Mouse (Mus musculus) forebrain, embryonic 14.5 days (tissue): Measurements from ENCODE around the gene Pnkd. TPM values are rescaled to one million over a fixed set of nuclear protein-coding genes. Genes with fewer than 3 reads are reported as not detected.

ENCODE experiments used
- ATAC-seq: fragments of 200-750 bp; cut with Nextera tagmentation; 2 replicates; pipeline ENCODE4 v1.8.0; 2017; ENCODE audit warnings: mild to moderate bottlenecking, moderate library complexity
- DNase-seq: peaks from one replicate; pipeline ENCODE4 v3.0.0-alpha.2; 2015; ENCODE audit warnings: low spot score
- H3K27ac ChIP-seq: fragments of 300-500 bp; sonication (generic); 2 replicates; pipeline ENCODE4 v1.5.1; 2014; ENCODE audit warnings: low read depth, mild to moderate bottlenecking, control low read depth, low read length, moderate library complexity
- H3K27me3 ChIP-seq: fragments of 300-500 bp; sonication (generic); replicated peaks from 2 replicates; pipeline ENCODE4 v1.6.1; 2014; ENCODE audit warnings: low read length, control low read depth, mixed read lengths; ENCODE audit not compliant: control insufficient read depth, insufficient read depth
- H3K36me3 ChIP-seq: fragments of 300-500 bp; sonication (generic); 2 replicates; pipeline ENCODE4 v1.6.1; 2014; ENCODE audit warnings: low read length, control low read depth; ENCODE audit not compliant: control insufficient read depth, insufficient read depth
- H3K4me1 ChIP-seq: fragments of 300-500 bp; sonication (generic); 2 replicates; pipeline ENCODE4 v1.6.1; 2014; ENCODE audit warnings: antibody characterized with exemption, low read length, control low read depth; ENCODE audit not compliant: control insufficient read depth, insufficient read depth
- H3K4me2 ChIP-seq: fragments of 300-500 bp; sonication (generic); 2 replicates; pipeline ENCODE4 v1.6.1; 2014; ENCODE audit warnings: mild to moderate bottlenecking, control low read depth, low read length
- H3K4me3 ChIP-seq: fragments of 300-500 bp; sonication (generic); 2 replicates; pipeline ENCODE4 v1.5.1; 2014; ENCODE audit warnings: low read depth, low read length, control low read depth
- H3K9ac ChIP-seq: fragments of 300-500 bp; sonication (generic); 2 replicates; pipeline ENCODE4 v1.6.1; 2014; ENCODE audit warnings: mild to moderate bottlenecking, low read length, control low read depth, moderate library complexity
- H3K9me3 ChIP-seq: fragments of 300-500 bp; sonication (generic); replicated peaks from 2 replicates; pipeline ENCODE4 v1.6.1; 2016; ENCODE audit warnings: low read length, control low read depth, mixed read lengths; ENCODE audit not compliant: control insufficient read depth
- WGBS: fragments of 180-500 bp; shearing (Covaris S2); extraction: QIAGEN DNeasy Blood & Tissue Kit; methylation state at CpG from one replicate; pipeline ENCODE4 v1.1.7; 2014; 5-methylcytosine and 5-hydroxymethylcytosine counted together
- polyA plus RNA-seq: library from polyadenylated mRNA; unstranded; fragments of >200 nt; fragmentation: Nextera tagmentation; extraction: Ambion mirVana; gene quantifications from 2 replicates; pipeline ENCODE4 v1.2.1, GENCODE M21; 2014

Pnkd gene
- polyA plus RNA-seq, 1 experiment from 2014 or later = 114 TPM

DNA sequence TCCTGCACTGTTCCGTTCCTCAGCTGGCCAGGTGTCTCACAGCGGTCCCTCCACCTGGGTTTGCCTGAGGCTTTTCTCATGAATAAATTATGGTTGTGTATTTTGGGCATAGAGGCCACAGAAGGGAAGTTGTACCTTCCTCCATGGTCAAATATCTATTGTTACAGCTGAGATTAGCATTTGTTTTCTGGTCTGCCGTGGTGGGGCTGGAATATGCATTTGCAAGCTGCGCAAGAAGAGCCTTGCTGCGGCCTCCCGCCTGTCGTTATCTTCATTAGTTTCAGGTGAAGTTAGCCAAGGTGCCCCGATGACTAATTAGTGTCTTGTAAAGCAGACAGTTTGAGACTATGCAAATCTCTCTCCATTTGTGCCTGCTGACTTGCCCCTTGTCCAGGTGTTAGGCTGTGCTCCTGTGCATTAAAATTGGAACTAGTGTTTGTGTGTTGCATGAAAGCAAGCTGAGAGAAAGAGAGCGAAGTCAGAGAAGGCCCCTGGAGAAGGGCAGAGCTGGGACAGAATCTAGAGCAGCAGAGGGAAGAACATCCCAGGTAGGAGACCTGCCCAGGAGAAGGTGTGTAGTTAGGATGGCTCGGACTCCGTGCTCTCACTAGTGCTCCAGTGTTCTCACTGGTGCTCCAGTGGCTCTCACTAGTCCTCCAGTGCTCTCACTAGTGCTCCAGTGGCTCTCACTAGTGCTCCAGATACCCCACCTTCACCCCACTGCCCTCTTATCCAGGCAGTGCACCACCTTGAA, 59.6 kb downstream of the Pnkd start:
- Histone ChIP-seq H3K4me1 (no peaks in the 10 kb centered on the region), H3K9ac (no peak overlapping the region), H3K27ac (no peak overlapping the region), H3K4me3 (no peak overlapping the region), H3K4me2 (no peak overlapping the region), H3K27me3 (no peaks in the 10 kb centered on the region), H3K9me3 (no peaks in the 10 kb centered on the region), H3K36me3 (no peaks in the 10 kb centered on the region)
- ATAC-seq (no peak), DNase-seq (no peak)
- 69% methylated on average over 11 of the region's 11 CpGs for WGBS

DNA sequence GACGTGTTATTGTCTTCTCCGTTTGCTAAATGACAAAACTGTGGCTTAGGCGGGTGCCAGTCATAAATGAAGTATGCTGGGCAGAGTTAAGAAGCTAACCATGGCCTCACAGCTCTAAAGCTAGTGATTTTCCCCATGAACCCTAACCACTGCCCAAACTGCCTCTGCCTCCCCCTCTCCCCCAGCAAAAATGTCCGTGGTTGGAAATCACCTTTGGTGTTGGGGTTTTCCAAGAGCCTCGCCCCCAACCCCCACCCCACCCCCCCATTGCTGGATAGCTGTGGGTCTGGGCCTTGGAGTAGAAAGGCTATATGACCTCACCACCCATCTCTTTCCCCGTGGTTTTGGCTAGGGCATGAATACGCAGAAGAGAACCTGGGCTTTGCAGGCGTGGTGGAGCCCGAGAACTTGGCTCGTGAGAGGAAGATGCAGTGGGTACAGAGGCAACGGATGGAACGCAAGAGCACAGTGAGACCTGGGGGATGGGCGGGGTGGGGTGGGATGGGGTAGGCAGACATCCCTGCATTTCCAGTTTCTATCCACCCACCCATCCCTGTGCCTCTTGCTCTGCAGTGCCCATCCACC, 66.5 kb downstream of the Pnkd start:
- H3K9ac ChIP-seq = no peak overlapping the region
- WGBS = 92% methylated on average over 13 of the region's 13 CpGs
- ATAC-seq (no peak), DNase-seq (no peak)
- H3K36me3 ChIP-seq = peaks cover 13% of the 10 kb centered on the region
- no peak overlapping the region for H3K4me3 ChIP-seq
- H3K27me3 ChIP-seq = no peaks in the 10 kb centered on the region
- H3K4me2 ChIP-seq = no peak overlapping the region
- no peak overlapping the region for H3K27ac ChIP-seq
- no peaks in the 10 kb centered on the region for H3K4me1 ChIP-seq
- no peaks in the 10 kb centered on the region for H3K9me3 ChIP-seq

DNA sequence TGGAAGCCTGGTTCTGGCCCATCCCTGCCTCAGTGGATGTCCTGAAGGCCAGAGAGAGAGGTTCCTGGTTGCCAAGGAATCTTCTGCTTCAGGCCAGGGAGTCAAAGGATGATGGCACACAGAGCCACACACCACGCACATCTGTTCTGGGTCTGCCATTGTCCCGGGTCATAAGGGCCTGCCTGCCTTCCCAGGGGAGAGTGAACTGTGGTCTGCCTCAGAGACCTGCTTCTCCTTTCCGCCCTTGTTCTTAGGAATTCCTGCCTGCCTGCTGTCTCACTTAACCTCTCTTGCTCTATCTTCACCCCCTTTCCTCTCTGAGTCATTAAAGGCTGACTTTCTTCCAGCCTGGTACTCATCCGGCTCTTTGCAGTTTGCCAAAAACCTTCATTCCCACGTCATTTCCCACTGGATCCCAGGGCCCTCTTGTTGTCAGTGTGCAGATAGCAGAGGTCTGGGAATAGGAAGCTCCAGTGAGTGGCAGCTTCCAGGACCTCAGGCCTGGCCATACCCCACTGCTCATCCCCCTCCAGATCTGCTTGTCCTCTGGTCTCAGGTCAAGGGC, 67.9 kb downstream of the Pnkd start:
- Histone ChIP-seq H3K27me3 (no peaks in the 10 kb centered on the region), H3K4me3 (no peak overlapping the region), H3K27ac (no peak overlapping the region), H3K36me3 (peaks cover 13% of the 10 kb centered on the region), H3K4me1 (no peaks in the 10 kb centered on the region), H3K9ac (no peak overlapping the region), H3K4me2 (no peak overlapping the region), H3K9me3 (no peaks in the 10 kb centered on the region)
- ATAC-seq (no peak), DNase-seq (no peak)
- 86% methylated on average over 5 of the region's 5 CpGs for WGBS

DNA sequence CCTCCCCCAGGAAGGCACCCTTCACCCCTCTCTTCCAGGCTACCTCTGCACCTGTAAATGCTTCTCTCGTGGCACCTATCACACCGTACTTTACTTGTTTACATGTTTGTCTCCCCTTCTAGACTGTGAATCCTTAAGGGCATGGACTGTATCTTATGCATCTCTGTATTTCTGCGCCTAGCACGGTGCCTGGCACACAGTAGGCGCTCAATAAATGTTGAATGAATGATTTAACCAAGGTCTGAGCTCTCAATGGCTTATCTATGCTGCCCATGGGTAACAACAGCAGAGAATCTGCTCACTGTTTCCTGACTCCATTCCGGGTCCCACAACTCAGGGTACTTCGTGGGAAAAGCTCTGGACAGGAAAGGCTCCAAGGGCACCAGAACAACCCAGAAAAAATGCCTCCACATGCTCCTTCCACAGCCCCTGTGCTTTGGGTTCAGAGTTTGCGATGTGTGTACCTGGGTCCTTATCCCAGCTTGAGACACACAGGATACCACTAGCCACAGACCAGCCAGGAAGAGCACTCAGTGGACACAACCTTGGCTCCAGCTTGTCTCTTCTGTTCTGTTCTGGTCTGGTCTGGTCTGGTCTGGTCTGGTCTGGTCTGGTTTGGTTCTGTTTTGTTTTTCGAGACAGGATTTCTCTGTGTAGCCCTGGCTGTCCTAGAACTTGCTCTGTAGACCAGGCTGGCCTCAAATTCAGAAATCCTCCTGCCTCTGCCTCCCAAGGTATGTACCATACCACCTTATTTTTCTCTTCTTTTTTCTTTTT, 68.9 kb downstream of the Pnkd start:
- no peaks in the 10 kb centered on the region for H3K9me3 ChIP-seq
- no peak overlapping the region for H3K4me2 ChIP-seq
- H3K27ac ChIP-seq = no peak overlapping the region
- 97% methylated on average over 9 of the region's 9 CpGs for WGBS
- peaks cover 13% of the 10 kb centered on the region for H3K36me3 ChIP-seq
- H3K4me3 ChIP-seq = no peak overlapping the region
- no peaks in the 10 kb centered on the region for H3K4me1 ChIP-seq
- DNase-seq = no peak
- H3K9ac ChIP-seq = no peak overlapping the region
- no peak for ATAC-seq
- no peaks in the 10 kb centered on the region for H3K27me3 ChIP-seq

DNA sequence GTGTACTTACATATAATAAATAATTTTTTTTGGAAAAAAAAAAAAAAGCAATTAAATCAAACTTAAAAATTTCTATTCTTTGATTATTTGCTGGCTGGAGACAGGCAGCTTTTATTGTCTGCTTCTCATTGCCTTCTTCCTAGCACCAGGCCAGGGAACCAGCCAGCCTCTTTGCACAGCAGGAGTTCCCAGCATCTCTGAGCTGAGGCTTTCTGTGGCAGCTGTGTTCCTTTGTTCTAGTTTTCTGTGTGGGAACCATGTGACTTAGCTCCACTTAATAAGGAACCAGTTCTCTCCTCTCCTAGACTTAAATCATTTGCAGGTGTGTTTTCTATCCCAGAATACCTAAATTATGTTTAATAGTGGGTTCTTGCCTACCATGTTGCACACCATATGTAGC, 72.8 kb downstream of the Pnkd start:
- ATAC-seq = no peak
- H3K4me2 ChIP-seq = no peak overlapping the region
- no peak for DNase-seq

DNA sequence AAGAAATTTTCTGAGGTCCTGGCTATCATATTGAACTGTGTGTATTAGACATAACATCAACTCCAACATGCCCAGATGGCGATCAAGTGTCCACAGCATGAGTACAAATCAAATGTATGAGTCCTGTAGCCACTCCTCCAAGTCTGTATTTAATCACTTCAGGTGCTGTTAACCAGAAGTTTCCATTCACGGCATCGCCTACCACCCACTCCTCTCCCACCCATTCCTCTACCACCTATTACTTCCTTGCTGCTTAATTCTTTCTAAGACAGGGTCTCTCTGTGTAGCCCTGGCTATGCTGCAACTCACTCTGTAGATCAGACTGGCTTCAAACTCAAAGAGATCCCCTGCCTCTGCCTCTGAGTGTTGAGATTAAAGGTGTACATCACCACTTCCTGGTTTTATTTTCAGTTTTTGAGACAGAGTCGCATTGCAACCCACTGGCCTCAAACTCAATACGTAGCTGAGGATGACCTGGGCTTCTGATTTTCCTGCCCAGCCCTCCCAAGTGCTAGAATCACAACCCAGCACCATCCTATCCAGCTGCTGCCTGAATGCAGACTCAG, 75.3 kb downstream of the Pnkd start:
- H3K4me1 ChIP-seq = no peaks in the 10 kb centered on the region
- H3K36me3 ChIP-seq = no peaks in the 10 kb centered on the region
- no peaks in the 10 kb centered on the region for H3K27me3 ChIP-seq
- H3K9ac ChIP-seq = no peak overlapping the region
- ATAC-seq (no peak), DNase-seq (no peak)
- H3K4me2 ChIP-seq = no peak overlapping the region
- H3K9me3 ChIP-seq = no peaks in the 10 kb centered on the region
- WGBS = 92% methylated on average over 5 of the region's 5 CpGs
- H3K27ac ChIP-seq = no peak overlapping the region
- H3K4me3 ChIP-seq = no peak overlapping the region

More for the DNA sequence above, 72.8 kb downstream of the Pnkd start:
- no peaks in the 10 kb centered on the region for H3K9me3 ChIP-seq
- H3K9ac ChIP-seq = no peak overlapping the region
- H3K4me3 ChIP-seq = no peak overlapping the region
- H3K36me3 ChIP-seq = peaks cover under 1% of the 10 kb centered on the region; the same call in 1 of the 2 replicates
- H3K27me3 ChIP-seq = no peaks in the 10 kb centered on the region
- H3K27ac ChIP-seq = no peak overlapping the region
- no peaks in the 10 kb centered on the region for H3K4me1 ChIP-seq

DNA sequence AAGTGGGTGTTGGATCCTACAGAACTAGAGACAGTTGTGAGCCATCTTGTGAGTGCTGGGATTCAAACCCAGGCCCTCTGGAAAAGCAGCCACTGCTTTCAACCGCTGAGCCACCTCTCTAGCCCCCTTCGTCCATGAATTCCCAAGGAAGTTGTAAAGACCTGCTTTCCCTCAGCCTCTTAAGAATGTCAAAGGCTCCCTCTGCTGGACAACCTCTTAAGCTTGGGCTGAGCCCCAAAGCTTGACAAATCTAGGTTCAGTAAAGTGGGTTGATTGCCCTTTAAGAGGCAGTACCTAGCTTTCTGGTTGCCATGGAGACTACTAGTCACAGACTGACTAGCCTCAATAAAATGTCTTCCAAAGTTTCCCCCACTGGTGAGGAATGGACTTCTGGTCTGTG, 77.1 kb downstream of the Pnkd start, which contains the start of gene Catip:
Gene Catip (plus strand): TSS at position 297 of the 400 bp plus-strand sequence.
- Histone ChIP-seq H3K4me3 (no peak within 1 kb of the TSS), H3K4me2 (no peak within 1 kb of the TSS), H3K27ac (no peak within 1 kb of the TSS), H3K27me3 (no peaks in the 10 kb centered on the region), H3K9me3 (no peaks in the 10 kb centered on the region), H3K36me3 (no peaks in the 10 kb centered on the region), H3K4me1 (no peaks in the 10 kb centered on the region), H3K9ac (no peak within 1 kb of the TSS)
- DNase-seq (peak; percentile 95), ATAC-seq (peak; percentile 83)
- 3% methylated on average over 2 of the region's 2 CpGs for WGBS

DNA sequence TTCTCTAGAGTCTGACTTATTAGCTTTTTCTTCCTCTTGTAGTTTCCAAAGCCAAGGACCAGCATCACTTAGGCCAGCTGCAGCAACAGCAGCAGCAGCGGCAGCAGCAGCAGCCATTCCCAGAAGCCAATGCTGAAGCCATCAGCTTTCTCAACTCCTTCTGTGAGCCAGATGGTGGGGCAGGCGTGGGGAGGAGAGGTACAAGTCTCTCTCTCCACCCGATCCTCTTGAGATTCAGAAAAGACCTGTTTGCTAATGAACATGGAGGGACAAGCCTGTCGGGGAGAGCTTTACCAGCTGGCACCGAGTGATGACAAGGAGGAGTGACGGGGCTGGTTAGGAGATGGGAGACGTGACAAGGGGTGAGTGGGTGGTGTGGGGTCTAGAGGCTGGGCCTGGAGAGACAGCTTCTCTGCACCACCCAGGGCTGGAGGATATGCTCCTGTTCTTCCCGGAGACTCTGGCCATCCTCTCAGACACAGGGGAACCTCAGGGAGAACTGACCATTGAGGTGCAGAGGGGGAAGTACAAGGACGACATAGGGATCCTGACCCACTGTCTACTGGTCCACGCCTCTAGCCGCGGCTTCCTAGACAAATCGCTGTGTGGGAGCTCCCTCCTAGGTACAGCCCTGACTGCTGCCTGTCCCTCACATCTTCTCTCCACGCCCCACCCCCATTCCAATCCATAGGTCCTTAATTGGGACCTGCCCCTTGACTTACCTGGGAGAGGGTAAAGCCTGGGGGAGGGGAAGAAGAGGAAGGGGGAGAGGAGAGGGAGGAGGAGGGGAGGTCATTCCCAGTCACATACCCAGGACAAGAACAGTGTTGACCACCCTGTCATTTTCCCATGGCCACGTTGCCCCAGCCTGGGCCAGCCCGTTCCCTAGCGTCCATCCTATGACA, 77.8 kb downstream of the Pnkd start:
- H3K27me3 ChIP-seq = 0 out of 2 replicates have a peak, but pooled peaks cover 3% of the 10 kb centered on the region
- DNase-seq = no peak
- H3K4me2 ChIP-seq = no peak overlapping the region
- no peak overlapping the region for H3K27ac ChIP-seq
- ATAC-seq = 0 out of 2 replicates have a peak, but pooled peaks have one; percentile 22
- no peaks in the 10 kb centered on the region for H3K36me3 ChIP-seq
- no peaks in the 10 kb centered on the region for H3K9me3 ChIP-seq
- 65% methylated on average over 17 of the region's 17 CpGs for WGBS
- H3K4me3 ChIP-seq = no peak overlapping the region
- no peaks in the 10 kb centered on the region for H3K4me1 ChIP-seq
- no peak overlapping the region for H3K9ac ChIP-seq
